Mouse (Mus musculus): ENCODE results near the gene Cyth3.

Cyth3 gene

DNA sequence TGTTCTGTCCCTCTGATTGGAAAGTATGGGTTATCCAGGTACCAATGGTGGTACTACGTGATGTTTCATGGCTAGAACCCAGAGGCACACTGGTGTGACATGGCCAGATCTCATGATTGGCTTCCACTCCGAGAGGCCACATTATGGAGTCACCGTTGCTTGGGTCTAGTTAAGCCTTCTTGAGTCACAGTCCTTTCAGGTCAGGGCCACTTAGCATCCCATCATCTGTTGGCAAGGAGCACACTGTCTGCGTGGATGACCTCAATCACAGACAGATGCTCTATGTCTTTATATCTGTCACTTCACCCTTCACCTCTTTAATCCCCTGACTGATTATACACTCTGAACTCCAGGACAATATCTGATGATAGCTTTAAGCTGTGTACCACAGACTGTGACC lies 6.1 kb upstream of the Cyth3 start:
- DNase-seq (ENCODE audit: low read depth, low spot score), result no peak

- DNase-seq (ENCODE audit: low read depth, low spot score), result no peak
Observed at GRCm38 (mm10) chr5:143616657-143617329, 5.5 kb upstream of the Cyth3 start.

DNA sequence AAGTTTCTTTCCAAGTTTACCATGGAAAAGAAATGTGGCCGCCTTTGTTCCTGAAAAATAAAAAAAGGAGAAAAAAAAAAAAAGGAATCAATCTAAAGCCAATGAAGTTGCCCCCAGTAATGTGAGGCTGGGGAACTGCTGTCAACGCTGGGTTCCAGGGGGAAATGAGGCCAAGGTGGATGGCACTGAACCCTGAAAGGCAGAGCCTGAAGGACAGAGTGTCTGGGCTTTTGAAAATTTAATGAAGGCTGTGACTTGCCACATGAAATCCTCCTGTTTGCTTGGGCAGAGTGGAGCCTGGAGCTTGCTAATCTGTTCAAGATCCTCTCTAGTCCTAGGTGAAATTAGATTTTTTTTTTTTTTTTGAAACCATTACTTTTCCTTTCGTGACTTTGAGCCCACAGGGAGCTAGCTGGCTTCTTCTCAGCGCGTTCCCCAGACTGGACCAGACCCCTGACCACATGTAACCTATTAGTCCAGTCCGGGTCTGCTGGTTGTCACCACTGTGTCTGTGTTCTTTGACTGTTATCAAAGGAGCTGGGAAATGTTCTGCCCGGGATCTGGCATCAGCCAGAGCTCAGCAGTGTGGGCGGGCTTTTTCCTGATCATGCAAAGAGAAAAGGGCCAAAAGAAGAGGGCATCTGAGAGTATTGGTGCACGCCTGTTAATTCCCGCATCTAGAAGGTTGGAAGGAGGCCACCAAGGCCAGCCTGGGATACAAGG lies 4.6 kb upstream of the Cyth3 start:
- no peak for DNase-seq (ENCODE audit: low read depth, low spot score)

- DNase-seq (ENCODE audit: low read depth, low spot score), result no peak
Observed at GRCm38 (mm10) chr5:143618585-143618984, 3.7 kb upstream of the Cyth3 start.

- no peak for DNase-seq (ENCODE audit: low read depth, low spot score)
Observed at GRCm38 (mm10) chr5:143620196-143620595, 2.1 kb upstream of the Cyth3 start.

GRCm38 (mm10) chr5:143620941-143621340 lies 1.3 kb upstream of the Cyth3 start:
- DNase-seq (ENCODE audit: low read depth, low spot score), result no peak

DNA sequence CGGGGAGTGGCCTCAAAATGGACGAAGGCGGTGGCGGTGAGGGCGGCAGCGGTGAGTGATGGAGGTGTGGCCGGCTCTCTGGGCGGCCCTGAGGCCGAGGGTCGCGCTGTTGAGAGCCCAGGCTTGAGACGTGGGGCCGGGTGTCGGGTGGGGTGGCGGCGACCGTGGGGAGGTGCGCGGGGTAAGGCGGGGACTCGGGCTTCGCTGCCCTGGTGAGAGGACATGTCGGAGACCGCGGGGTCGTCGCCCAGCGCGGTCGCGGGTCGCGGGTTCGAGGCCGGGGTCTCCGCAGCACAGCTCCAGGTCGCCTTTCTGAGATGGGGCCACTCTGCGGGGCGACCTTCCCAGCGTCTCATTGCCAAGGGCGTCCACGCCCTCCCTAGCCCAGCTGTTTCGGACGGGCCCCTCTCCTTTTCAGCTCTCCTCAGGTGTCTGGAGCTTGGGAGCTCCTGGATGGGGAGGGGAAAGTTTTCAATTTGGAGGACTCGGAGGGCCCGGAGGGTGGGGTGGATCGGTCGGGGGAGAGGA lies 440 bp downstream of the Cyth3 start:
- DNase-seq (ENCODE audit: low read depth, low spot score), result no peak

DNA sequence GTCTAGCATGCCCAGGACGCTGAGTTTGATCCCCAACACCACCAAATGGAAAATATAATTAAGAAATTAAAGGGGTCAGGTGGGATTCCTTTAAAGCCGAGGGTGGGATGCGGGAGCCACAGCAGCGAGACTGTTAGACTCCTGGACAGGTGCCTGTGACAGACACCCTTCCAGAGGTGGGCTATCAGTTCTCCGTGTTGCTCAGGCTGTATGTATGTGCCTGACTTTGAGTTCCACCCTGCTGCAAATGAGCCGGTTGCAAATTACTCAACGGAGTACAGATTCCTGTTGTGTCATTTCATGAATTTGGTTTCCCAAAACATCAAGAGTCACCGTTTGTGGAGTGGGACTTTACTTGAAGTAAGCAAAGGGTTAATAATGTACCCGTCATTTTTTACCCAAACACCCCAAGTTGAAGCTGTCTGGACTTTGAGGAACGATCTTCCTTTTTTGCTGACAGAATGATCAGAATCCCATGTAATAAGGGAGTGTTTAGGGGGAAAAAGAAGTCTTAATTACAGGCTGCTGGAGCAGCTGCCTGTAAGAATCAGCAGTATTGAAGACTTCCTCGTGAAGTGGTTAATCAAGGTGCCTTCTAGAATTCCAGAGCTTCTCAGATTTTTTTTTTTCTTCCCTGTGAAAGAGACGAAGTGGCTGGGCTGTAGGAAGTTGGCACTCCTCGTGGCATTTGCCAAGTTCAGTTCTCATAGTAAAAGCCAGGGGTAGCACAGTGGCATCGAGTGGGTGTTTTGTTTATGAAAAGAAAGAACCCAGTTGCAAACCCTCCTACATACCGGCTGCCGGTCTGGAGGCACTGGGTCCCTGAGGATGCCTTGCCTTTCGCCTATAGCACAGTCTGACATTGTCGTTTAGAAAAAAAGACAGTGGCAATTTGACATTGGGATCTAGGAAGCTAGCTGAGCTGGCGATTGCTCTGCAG lies 1.4 kb downstream of the Cyth3 start:
- DNase-seq (ENCODE audit: low read depth, low spot score), result no peak

- no peak for DNase-seq (ENCODE audit: low read depth, low spot score)
Observed at GRCm38 (mm10) chr5:143624449-143624848, 2.2 kb downstream of the Cyth3 start.

DNA sequence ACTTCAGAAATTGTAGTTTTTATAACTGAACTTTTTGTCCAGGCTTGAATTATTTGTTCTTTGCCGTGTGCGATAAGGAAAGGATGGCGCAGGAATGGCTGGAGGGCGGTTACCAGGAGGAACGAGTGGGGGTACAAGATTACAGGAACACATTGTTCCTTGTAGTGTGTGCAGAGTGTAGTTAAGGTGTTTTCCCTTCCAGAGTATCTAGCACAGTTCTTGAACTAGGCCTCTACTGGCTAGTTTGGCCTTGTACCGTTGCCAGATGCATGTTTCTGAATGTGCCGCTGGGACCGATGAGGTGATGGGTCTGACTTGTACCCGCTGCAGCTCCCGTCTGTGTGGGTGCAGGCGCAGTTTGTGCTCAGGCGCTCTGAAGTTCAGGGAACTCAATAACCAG lies 3.2 kb downstream of the Cyth3 start:
- no peak for DNase-seq (ENCODE audit: low read depth, low spot score)

- DNase-seq (ENCODE audit: low read depth, low spot score), result no peak
Observed at GRCm38 (mm10) chr5:143625940-143626588, 3.8 kb downstream of the Cyth3 start.

DNA sequence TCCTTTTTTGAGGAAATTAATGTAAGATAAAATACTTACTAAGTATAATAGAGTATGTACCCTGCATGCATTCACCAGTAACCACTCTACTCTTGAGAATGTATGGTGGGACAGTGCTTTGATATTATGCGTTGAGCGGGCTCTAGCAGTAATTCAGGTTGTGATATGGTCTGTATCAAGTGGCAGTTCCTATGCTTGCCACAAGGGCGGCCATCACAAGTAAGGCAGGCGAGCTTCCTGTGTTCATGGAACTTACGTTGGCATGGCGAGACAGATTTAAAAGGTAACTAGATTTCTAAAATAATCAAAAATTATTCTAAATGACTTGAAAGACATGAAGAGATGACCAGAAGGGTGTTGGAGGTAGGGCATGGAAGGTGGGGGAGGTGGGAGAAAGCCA lies 5.3 kb downstream of the Cyth3 start:
- peak; percentile 18 for DNase-seq (ENCODE audit: low read depth, low spot score)

GRCm38 (mm10) chr5:143627926-143628325 lies 5.7 kb downstream of the Cyth3 start:
- no peak for DNase-seq (ENCODE audit: low read depth, low spot score)

GRCm38 (mm10) chr5:143629686-143630085 lies 7.4 kb downstream of the Cyth3 start:
- DNase-seq (ENCODE audit: low read depth, low spot score), result no peak

DNA sequence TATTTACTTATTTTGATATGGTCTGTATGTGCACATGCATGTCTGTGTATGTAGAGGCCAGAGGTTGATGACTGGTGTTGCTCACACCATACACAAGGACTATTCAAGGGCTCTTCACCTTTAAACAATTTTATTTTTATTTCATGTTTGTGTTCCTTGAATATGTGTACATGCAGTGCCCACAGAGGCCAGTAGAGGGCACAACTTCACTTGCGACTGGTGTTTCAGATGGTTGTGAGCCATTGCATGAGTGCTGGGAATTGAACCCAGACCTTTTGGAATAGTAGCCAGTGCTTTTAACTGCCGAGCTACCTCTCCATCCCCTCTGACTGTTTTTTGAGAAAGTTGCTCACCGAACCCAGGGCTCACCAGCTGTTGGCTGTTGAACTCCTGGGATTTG lies 8.0 kb downstream of the Cyth3 start:
- DNase-seq (ENCODE audit: low read depth, low spot score), result peak; percentile 40

DNA sequence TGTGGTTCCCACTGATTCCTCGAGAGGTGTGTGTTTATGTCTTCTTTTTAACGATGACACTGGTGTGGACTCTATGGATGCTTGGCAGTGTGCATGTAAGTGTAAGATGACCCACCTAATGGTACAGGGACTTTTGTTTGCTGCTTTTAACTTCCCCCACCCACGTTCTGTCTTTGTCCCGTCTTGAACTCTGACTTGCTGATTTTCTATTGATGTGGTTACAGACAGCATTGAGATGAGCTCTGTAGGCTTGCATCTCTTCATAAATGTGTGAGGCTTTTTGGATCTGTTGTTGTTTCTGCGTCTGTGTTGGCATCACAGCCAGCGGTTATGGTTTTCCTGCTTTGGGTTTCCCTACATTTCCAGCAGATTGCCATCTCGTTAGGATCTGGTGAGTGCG lies 8.5 kb downstream of the Cyth3 start:
- peak; percentile 76 for DNase-seq (ENCODE audit: low read depth, low spot score)

- no peak for DNase-seq (ENCODE audit: low read depth, low spot score)
Observed at GRCm38 (mm10) chr5:143631559-143631958, 9.3 kb downstream of the Cyth3 start.

- DNase-seq (ENCODE audit: low read depth, low spot score), result no peak
Observed at GRCm38 (mm10) chr5:143632674-143633557, 10.7 kb downstream of the Cyth3 start.

GRCm38 (mm10) chr5:143633558-143633871 lies 11.3 kb downstream of the Cyth3 start:
- DNase-seq (ENCODE audit: low read depth, low spot score), result no peak

- no peak for DNase-seq (ENCODE audit: low read depth, low spot score)
Observed at GRCm38 (mm10) chr5:143633877-143634276, 11.6 kb downstream of the Cyth3 start.

Measured in CD4-positive helper T cell, adult 2 months (primary cell).